ENCODE assay signal across 9 mouse cellular contexts in the genomic region with DNA sequence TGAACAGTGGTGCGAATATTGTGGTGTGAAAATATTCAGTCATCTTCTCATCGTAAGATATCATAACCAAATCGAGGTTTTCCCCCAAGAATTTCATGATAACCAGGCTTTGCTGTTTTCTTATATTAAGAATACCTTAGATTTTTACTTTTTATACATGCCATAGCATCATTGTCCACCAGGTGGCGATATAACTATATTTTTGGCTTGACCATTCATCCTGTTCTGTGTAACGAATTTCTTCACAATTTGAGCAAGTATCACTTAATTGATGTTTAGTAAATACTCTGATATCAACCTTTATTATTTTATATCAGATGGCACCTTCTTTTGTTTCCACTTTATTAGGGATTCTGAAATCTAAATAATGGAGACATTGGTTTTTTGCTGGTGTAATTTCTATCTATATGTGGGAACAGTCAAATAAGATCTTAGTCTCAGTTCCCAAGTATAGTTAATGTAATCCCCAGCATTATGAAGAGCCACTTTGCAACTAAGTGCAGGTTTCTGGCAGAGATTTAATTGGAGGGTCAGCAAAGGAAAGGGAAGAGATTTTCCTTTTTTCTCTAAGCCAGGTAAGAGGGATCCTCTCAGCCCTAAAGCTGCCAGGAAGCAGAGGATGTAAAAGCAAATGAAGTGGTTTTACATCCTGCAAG.
DNase-seq lines count a peak whose midpoint lies in the region; ATAC-seq and TF ChIP-seq lines count a peak whose summit lies in the region.
"Had no signal": no experiment of that assay in that cellular context is flagged by ENCODE, and none has a peak within 500 bp of the region (broad histone marks: within the 10 kb centered on the region; RNA-seq: fewer than 3 reads in every experiment).

No protein-coding gene starts in this region.

- TF ChIP-seq POLR2A in heart, adult 2 months (IDR thresholded peaks at IDR 0.05; ENCODE audit: insufficient read depth, low read depth, low read length): no peak

- 8% methylated on average over 5 of the region's 5 CpGs for WGBS in heart, adult 2 months
- WGBS in heart, embryonic 12.5 days: 14% methylated on average over 5 of the region's 5 CpGs
- WGBS in forebrain, embryonic 15.5 days: 9% methylated on average over 5 of the region's 5 CpGs
- WGBS in midbrain, embryonic 16.5 days: 11% methylated on average over 5 of the region's 5 CpGs

- H3K9me3 ChIP-seq in heart, embryonic 12.5 days (replicated peaks): no peaks in the 10 kb centered on the region
- H3K9me3 ChIP-seq in forebrain, embryonic 15.5 days: no peaks in the 10 kb centered on the region
- no peaks in the 10 kb centered on the region for H3K9me3 ChIP-seq in midbrain, embryonic 16.5 days (replicated peaks; ENCODE audit: control insufficient read depth, low read length, poor library complexity, severe bottlenecking)
- H3K9me3 ChIP-seq: neural tube, embryonic 12.5 days had no signal

- ATAC-seq in heart, embryonic 12.5 days (ENCODE audit: insufficient number of reproducible peaks, low FRiP score): no peak
- peak; percentile 73 for ATAC-seq in forebrain, embryonic 15.5 days (replicated peaks)
- peak; percentile 78 for ATAC-seq in midbrain, embryonic 16.5 days

- intact Hi-C loops in heart, adult 2 months (cut with DNase I): no loop called here

- H3K4me1 ChIP-seq in heart, adult 2 months (ENCODE audit: control insufficient read depth, insufficient read depth, low read length): no peaks in the 10 kb centered on the region
- H3K4me1 ChIP-seq in heart, embryonic 12.5 days (replicated peaks): no peaks in the 10 kb centered on the region
- H3K4me1 ChIP-seq in forebrain, embryonic 15.5 days: no peaks in the 10 kb centered on the region
- no peaks in the 10 kb centered on the region for H3K4me1 ChIP-seq in midbrain, embryonic 16.5 days (ENCODE audit: control insufficient read depth, insufficient read depth, low read length)
- H3K4me1 ChIP-seq: neural tube, embryonic 12.5 days had no signal

- H3K36me3 ChIP-seq in heart, adult 2 months (ENCODE audit: control insufficient read depth, insufficient read depth, low read length): no peaks in the 10 kb centered on the region
- no peaks in the 10 kb centered on the region for H3K36me3 ChIP-seq in heart, embryonic 12.5 days
- no peaks in the 10 kb centered on the region for H3K36me3 ChIP-seq in forebrain, embryonic 15.5 days
- no peaks in the 10 kb centered on the region for H3K36me3 ChIP-seq in midbrain, embryonic 16.5 days (ENCODE audit: control insufficient read depth, insufficient read depth, low read length)
- H3K36me3 ChIP-seq: neural tube, embryonic 12.5 days had no signal

- peak; percentile 77 for TF ChIP-seq CTCF in heart, adult 2 months (IDR thresholded peaks at IDR 0.05)

- H3K27ac ChIP-seq in heart, adult 2 months: no peak overlapping the region
- H3K27ac ChIP-seq in heart, embryonic 12.5 days (ENCODE audit: poor library complexity, severe bottlenecking): no peak overlapping the region
- no peak overlapping the region for H3K27ac ChIP-seq in forebrain, embryonic 15.5 days (replicated peaks)
- no peak overlapping the region for H3K27ac ChIP-seq in midbrain, embryonic 16.5 days (ENCODE audit: low read length)
- H3K27ac ChIP-seq: neural tube, embryonic 12.5 days had no signal

- no peak overlapping the region for H3K4me2 ChIP-seq in heart, embryonic 12.5 days
- H3K4me2 ChIP-seq in forebrain, embryonic 15.5 days (replicated peaks): no peak overlapping the region
- H3K4me2 ChIP-seq in midbrain, embryonic 16.5 days (ENCODE audit: low read length): no peak overlapping the region
- H3K4me2 ChIP-seq: neural tube, embryonic 12.5 days had no signal

- H3K27me3 ChIP-seq in heart, adult 2 months (ENCODE audit: control insufficient read depth, insufficient read depth, low read length): no peaks in the 10 kb centered on the region
- H3K27me3 ChIP-seq in heart, embryonic 12.5 days (replicated peaks): no peaks in the 10 kb centered on the region
- H3K27me3 ChIP-seq in forebrain, embryonic 15.5 days: no peaks in the 10 kb centered on the region
- H3K27me3 ChIP-seq in midbrain, embryonic 16.5 days (ENCODE audit: control insufficient read depth, insufficient read depth, low read depth, low read length): no peaks in the 10 kb centered on the region
- H3K27me3 ChIP-seq: neural tube, embryonic 12.5 days had no signal

- H3K9ac ChIP-seq in heart, adult 2 months (ENCODE audit: low read depth, low read length): no peak overlapping the region
- no peak overlapping the region for H3K9ac ChIP-seq in heart, embryonic 12.5 days
- no peak overlapping the region for H3K9ac ChIP-seq in forebrain, embryonic 15.5 days (replicated peaks)
- H3K9ac ChIP-seq in midbrain, embryonic 16.5 days (ENCODE audit: low read depth, low read length): no peak overlapping the region
- H3K9ac ChIP-seq: neural tube, embryonic 12.5 days had no signal

- no peak for DNase-seq in heart, adult 2 months
- DNase-seq in right cerebral cortex, adult 18-20 months: peak; percentile 5
- no peak for DNase-seq in right cerebral cortex, postnatal 25 days
- no peak for DNase-seq in urinary bladder, postnatal 14 days (ENCODE audit: low spot score)
- no peak for DNase-seq in adrenal gland, postnatal 25 days

- TF ChIP-seq EP300 in heart, adult 2 months (IDR thresholded peaks at IDR 0.05; ENCODE audit: insufficient read depth, low read depth, low read length): no peak

- H3K79me2 ChIP-seq in heart, adult 2 months (replicated peaks; ENCODE audit: control insufficient read depth, insufficient read depth, low read length): no peaks in the 10 kb centered on the region

- no peak overlapping the region for H3K4me3 ChIP-seq in heart, adult 2 months
- H3K4me3 ChIP-seq in heart, embryonic 12.5 days: no peak overlapping the region
- H3K4me3 ChIP-seq in forebrain, embryonic 15.5 days: no peak overlapping the region
- no peak overlapping the region for H3K4me3 ChIP-seq in midbrain, embryonic 16.5 days (ENCODE audit: low read depth, low read length)
- H3K4me3 ChIP-seq: neural tube, embryonic 12.5 days had no signal
